Mouse (Mus musculus) lung, postnatal 4 days (tissue): Measurements from ENCODE around the gene Fkbp1b.
"Not testable (repeated sequence)": the region's sequence is repeated elsewhere in the genome, so short reads cannot be mapped to it uniquely, and the experiment has no call there.

Experiments
- DNase-seq, 2 experiments: peaks; one replicate each; pipeline ENCODE4 v3.0.0; 2021

Gene Fkbp1b

DNA sequence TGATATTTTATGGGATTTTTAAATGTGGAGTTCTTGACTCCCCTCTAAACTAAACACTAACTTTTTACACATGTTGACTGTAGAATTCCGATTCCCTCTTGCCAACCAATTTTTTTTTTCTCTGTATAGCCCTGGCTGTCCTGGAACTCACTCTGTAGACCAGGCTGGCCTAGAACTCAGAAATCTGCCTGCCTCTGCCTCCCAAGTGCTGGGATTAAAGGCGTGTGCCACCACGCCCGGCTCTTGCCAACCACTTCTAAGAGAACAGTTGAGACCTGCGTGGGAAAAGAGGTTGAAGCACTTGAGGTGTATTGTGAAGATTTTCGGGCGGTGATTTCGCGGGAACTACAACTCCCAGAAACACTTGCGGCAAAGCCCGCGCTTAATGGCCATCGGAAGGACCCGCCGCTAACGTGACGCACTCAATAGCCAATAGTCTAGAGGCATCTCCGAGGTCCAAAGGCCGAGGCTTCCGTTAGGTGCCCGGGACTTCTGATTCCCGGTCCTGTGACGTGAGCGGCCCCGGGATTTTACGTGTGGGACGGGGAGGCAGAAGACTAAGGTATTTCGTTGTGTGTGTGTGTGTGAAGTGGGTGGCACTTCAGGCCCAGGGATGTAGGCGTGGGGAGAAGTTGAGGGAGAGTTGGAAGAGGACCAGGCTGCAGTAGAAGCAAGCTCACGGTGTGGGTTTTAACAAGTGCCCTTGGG lies 1.7 kb upstream of the Fkbp1b start, which contains the start of gene Wdcp:
TSS of gene Wdcp (plus strand) at position 414 of the 708 bp plus-strand sequence.
- DNase-seq: peak; percentile 90 to 92

DNA sequence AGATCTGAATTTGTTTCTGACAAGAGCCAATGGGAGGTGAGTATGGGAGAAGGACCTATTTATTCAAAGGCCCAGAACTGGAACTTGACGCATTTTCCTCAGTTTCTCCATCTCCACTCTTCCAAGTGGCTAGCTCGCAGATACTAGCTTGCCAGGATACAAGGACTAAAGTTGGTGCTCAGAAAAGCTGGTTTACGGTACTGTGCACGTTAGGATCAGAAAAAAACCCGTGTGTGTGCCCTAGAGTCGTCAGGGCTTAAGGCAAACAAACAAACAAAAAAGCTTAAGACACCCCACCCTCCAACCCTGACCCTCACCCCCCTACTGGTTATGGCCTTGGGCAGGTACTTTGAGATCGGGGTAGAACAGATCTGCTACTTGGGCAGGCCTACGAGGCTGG lies 1.1 kb upstream of the Fkbp1b start:
- no peak for DNase-seq

DNA sequence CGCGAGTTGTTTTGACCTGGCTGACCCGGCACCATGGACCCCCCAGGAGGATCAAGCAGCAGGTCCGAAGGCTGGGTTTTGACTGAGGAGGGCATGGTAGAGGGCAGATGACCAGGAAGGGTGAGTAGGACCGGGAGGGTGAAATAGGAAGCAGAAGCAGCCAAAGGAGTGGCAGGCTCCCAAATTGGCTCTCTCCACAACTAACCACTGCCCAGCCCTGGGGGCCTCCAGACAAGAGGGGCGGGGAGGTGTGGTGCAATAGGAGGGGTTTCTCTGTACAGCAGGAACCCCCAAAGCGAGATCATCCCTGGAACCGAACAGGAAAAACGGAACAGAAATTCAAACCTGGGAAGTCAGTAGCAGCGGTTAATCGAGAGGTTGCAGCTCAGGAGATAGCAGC lies 650 bp downstream of the Fkbp1b start:
- DNase-seq: peak; percentile 22 to 33

DNA sequence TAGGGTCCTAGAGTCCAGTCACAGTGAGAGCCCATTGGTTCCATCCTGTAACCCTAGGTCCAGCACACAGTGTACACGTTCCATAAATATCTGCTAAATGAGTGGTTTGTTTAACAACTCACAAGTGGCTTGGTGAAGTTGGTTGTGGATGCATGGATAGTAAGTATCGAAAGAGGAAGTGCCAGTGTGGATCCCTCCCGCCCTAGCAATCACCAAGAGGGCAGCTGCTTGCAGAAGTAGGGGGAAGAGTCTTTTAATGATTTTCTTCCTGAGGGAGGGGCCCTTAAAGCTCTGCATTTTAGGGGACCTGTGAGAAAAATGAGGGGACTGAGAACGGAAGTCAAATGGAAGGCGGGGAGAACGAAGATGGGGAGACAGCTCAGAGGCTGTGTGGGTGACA lies 1.4 kb downstream of the Fkbp1b start:
- DNase-seq: peak in 1 of 2 experiments; percentile 10

DNA sequence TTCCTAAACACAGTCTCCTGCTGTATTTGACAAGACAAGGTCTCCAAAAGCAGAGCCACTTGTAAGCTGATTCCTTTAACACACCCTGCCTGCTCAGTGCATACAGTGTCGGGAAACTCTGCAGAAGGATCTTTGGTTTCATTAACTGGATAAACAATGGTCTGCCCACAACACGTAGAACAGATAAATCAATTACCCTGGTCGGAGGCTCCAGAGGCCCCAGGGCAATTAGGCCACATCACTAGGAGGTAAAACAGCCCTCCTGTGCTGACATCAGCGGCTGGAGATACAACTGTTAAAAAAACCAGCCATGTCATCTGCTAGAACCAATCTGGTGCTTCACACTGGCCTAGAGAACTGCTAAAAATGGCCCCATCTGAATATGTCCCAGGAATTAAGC lies 4.4 kb downstream of the Fkbp1b start:
- no peak for DNase-seq

DNA sequence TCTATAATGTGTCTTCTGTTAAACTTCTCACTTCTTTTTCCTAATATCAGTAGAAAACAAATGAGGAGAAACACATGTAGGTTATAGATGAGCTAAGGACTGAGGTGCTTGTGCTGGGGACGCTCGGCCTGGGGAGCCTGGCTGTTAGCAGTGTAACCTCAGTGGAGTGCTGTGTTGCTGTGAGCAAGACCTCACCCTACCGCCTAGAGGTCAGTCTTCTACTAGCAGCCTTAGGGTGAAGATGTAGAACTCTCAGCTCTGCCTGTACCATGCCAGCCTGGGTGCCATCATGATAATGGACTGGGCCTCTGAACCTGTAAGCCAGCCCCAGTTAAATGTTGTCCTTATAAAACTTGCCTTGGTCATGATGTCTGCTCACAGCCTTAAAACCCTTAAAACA lies 14.1 kb downstream of the Fkbp1b start:
- DNase-seq: no peak

DNA sequence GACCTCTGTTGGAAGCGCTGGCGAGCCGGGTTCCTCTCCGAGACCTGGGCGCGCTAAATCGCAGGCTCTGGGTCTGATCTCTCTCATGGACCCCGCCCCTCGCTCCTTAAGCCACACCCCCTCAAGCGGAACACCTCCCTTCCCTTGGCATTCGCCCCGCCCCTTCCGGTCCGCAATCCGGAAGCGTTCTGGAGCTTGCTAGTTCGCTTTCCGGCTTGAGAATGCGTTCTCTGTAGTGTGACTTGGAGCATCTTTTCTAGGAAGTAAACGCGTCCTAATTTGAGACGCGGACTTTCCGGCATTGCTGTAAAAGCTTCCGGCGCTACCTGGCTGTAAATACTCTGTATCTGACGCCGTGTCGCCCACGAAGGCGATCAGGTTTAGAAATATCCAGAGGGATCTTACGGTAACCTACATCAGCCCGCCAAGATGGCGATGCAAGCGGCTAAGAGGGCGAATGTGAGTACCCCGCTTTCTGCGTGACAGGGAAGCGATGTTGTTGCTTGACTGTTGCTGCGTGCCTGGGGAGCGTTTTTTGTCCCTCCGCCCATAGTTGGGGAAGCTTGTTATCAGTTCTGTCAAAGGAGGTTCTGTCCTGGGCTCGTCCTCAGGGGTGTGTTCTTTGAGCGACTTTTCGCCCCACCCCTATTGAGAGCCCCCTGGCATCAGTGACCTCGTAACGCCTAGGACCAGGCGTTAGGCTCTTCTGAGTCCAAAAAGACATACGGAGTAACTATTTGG lies 23.9 kb downstream of the Fkbp1b start, which contains the start of gene Sf3b6:
TSS of gene Sf3b6 (plus strand) at position 184 of the 741 bp plus-strand sequence.
- peak; percentile 98 to 99 for DNase-seq

DNA sequence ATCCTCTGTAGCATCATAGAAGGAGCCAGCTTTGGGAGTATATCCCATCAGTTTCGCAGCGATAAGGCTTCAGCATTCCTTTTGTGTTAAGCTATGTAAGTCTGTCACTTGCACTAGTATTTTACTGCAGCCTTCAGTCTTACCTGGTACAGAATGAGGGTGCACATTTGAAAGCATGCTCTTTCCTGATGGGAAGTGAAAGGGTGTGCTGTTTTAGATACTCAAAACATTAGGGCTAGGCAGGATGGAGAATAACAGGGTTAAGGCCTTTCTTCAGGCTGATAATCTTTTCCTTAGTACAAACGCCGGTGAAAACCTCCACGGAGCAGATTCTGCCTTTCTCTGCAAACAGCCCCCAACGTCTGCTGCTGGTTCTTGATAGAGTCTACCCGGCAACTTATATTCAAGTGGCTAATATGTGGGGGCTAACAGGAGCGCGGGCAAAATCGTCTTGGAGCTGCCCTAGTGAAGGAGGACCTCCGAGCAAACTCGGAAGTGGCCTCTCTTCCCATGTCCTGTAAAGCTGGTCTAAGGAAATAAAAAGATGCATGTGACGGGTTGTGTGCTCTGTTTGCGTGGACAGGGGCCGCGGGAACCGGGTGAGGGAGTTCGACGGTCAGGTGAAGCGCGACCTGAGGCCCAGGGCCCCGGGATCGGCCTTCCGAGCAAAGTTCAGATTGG lies 24.6 kb downstream of the Fkbp1b start:
- no peak for DNase-seq

DNA sequence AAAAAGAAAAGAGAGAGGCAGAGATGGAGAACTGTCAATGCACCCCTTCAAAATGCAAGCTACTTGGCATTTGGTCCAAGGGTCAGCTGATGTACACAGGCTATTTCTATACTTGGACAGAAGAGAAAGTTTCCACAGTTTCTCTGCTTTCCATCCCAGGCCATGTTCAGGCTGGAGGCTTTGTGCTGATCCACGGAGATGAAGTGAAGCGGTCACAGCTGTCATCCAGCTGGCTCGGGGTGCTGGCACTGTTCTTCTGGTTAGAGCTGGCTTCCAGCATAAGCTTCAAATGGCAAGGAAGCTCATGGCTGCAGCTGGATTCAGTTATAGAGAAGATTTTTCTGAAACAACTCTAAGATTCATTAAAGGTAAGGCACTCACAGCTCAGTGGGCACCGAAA lies 27.8 kb downstream of the Fkbp1b start:
- peak; percentile 36 to 81 for DNase-seq

DNA sequence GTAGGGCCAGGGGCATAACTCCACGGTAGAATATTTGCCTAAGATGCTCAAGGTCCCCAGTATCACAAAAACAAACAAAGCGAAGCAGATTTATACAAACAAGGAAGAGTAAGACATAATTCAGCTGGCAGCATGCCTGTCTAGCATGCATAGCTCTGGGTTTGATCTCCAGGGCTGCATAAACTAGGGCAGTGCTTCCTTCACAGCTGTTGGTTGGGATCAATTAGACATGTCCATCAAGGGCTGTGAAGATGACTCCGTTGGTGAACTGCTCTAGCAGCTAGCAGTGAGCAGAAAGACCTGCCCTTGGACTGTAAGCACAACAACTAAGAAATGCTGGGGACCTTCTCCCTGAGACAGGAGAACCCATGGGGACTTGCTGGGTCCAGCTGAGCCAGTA lies 29.7 kb downstream of the Fkbp1b start:
- DNase-seq: no peak

DNA sequence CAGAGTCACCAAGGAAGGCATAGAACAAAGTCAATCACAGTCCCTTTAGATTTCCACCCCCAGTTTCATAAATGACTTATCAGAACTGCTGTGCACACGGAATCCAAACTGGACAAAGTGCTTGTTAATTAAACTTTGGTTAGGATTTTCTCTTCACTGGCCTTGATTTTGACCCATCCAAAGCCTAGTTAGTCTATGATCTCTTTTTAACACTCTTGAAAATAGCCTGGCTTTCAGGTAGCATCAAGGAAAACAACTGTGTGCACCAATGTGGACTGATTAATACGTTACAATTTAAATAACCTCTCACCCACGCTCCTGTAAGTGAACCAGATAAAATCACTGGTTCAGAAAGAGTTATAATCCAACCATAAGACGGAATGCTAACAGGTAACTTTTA lies 30.4 kb downstream of the Fkbp1b start:
- DNase-seq: no peak

DNA sequence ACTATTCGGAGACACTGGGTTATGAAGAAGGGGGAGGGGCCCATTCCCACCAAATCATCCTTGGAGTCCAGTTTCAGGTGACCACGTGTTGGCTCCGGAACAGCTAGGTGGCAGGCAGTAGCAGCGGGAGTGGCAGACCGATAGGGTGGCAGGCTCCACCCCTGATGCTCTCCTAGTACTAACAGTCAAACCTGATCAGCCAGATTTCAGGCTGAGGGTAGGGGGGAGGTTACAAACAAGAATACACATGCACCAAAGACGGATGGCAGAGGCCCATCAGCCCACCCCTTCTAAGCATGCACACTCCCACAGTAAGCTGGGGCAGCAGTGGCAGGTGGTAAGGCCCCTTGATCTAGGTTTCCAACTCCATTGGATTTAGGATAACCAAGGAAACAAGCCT lies 43.9 kb downstream of the Fkbp1b start:
- not testable (repeated sequence) for DNase-seq

DNA sequence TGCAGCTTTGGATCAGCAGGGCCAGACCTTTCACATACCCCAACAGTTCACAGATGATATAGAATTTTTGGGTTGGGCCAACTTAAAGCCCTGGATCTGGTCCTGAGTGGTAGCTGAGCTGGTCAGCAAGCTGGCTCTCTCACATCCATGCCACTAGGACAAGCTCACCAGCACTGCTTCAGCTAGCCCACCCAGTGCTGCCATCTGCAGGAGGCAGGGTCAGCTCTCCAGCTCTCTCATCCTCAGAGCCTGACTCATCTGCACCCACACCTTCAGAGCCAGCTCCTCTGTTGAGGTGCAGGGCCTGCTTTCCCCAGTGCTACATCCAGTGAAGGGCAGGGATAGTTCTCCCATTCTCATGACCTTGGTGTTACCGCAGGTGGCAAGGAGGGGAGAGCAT lies 47.7 kb downstream of the Fkbp1b start:
- no peak for DNase-seq

DNA sequence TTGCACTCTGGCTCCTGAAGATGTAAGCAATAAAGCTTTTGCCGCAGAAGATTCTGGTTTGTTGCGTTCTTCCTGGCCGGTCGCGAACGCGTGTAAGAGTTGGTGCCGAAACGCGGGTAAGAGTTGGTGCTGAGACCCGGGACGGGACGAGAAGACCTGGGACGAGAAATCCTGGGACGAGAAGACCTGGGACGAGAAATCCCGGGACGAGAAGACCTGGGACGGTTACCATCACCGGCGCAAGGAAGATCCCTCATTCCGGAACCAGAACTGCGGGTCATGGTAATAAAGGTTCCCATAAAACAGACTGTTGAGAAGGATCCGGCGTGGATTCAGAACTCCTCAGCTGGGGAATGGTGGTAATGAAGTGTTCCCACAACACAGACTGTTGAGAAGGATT lies 53.3 kb downstream of the Fkbp1b start:
- not testable (repeated sequence) for DNase-seq

DNA sequence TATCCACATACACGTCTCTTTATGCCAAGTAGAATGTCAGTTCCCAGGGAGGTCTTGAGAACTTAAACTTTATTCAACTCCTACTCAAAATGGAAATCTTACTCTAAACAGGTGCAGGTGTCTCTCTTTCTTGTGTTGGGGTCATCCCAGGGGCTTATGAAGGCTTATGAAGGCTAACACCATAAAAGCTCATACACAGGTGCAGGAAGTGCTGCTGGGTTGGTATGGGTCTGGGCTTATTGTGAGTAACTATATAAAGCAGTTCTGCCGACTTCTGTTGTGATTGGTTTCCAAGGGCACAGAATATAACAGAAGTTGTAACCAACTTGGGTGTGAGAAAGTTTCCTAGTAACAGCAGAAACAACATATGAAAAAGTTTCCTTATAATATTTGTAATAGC lies 56.9 kb downstream of the Fkbp1b start:
- no peak for DNase-seq

DNA sequence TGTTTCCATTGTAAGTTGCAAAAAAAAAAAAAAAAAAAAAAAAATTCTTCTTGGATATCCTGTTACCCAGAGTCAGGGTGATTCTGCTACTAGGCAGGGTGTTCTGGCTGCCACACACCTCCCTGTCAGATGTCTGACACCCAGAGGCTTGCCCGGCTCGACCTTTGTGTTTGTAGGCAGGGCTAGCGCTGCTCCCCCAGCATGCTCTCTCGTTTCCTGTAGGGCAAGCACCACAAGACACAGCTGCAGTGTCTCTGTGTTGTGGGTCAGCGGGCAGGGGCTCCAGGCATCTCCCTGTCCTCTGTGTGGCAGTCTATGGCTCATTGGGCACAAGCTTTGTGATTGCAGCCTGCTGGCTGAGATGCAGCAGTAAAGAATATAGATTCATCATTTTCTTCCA lies 57.8 kb downstream of the Fkbp1b start:
- peak in 1 of 2 experiments; percentile 22 for DNase-seq
